ENCODE assay signal across 9 mouse cellular contexts in the genomic region with DNA sequence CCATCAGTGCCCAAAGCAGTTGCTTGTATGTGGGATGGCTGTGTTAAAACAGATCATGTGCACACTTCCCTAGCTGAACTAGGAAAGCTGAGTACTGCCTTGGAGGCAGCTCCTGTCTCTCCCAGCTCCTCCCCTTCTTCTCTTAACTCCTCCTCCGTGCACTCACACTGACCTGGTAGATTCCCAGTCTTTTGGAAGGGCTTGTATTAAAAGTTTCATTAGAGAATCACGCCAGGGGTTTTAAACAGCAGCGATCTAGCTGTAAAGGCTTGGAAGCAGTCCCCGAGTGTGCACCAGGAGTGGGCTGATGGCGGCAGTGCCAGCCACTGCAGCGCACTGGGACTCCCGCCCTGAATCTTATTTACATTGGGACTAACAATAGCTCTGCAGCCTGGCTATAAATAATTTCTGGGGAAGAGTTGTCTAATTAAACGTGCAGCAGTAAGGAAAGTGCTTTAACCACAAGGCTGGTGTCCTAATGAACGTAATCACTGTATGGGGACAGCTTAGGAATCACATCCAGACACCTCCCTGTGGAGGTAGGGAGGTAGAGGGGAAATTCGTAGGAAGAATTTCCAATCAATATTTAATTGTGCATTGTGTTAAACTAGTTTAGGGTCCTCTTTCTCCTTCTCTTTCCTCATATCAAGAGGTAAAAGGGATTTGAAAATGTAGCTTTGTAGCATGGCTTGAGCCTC.
DNase-seq lines count a peak whose midpoint lies in the region; ATAC-seq and TF ChIP-seq lines count a peak whose summit lies in the region.
"Had no signal": no experiment of that assay in that cellular context is flagged by ENCODE, and none has a peak within 500 bp of the region (broad histone marks: within the 10 kb centered on the region; RNA-seq: fewer than 3 reads in every experiment).

No protein-coding gene starts in this region.

- no peaks in the 10 kb centered on the region for H3K27me3 ChIP-seq in kidney, postnatal 0 days (ENCODE audit: insufficient read depth, low read length)
- no peaks in the 10 kb centered on the region for H3K27me3 ChIP-seq in forebrain, embryonic 12.5 days
- H3K27me3 ChIP-seq in hindbrain, postnatal 0 days (ENCODE audit: insufficient read depth, low read length) = no peaks in the 10 kb centered on the region
- H3K27me3 ChIP-seq in midbrain, embryonic 16.5 days (ENCODE audit: control insufficient read depth, insufficient read depth, low read depth, low read length) = no peaks in the 10 kb centered on the region
- H3K27me3 ChIP-seq: embryonic facial prominence, embryonic 12.5 days had no signal

- H3K9me3 ChIP-seq in kidney, postnatal 0 days (replicated peaks; ENCODE audit: low read length) = no peaks in the 10 kb centered on the region
- H3K9me3 ChIP-seq in forebrain, embryonic 12.5 days = no peaks in the 10 kb centered on the region
- H3K9me3 ChIP-seq in hindbrain, postnatal 0 days (ENCODE audit: low read length) = no peaks in the 10 kb centered on the region
- H3K9me3 ChIP-seq in midbrain, embryonic 16.5 days (replicated peaks; ENCODE audit: control insufficient read depth, low read length, poor library complexity, severe bottlenecking) = no peaks in the 10 kb centered on the region
- H3K9me3 ChIP-seq: embryonic facial prominence, embryonic 12.5 days had no signal

- intact Hi-C loops in gastrocnemius, postnatal 14 days (cut with DNase I; ENCODE audit: low total_unique reads) = no loop called here

- H3K27ac ChIP-seq in kidney, postnatal 0 days = no peak overlapping the region
- 0 out of 2 replicates have a peak overlapping the region, but pooled peaks have one; percentile 31 for H3K27ac ChIP-seq in forebrain, embryonic 12.5 days
- H3K27ac ChIP-seq in hindbrain, postnatal 0 days = no peak overlapping the region; the same call in 1 of the 2 replicates
- H3K27ac ChIP-seq in midbrain, embryonic 16.5 days (ENCODE audit: low read length) = peak overlapping the region; percentile 53; the same call in 1 of the 2 replicates
- H3K27ac ChIP-seq: embryonic facial prominence, embryonic 12.5 days had no signal

- peak overlapping the region; percentile 31 for H3K4me2 ChIP-seq in kidney, postnatal 0 days (ENCODE audit: low read length)
- H3K4me2 ChIP-seq in forebrain, embryonic 12.5 days = peak overlapping the region; percentile 42
- peak overlapping the region; percentile 42; the same call in 1 of the 2 replicates for H3K4me2 ChIP-seq in hindbrain, postnatal 0 days (ENCODE audit: low read depth, low read length)
- peak overlapping the region; percentile 36 for H3K4me2 ChIP-seq in midbrain, embryonic 16.5 days (ENCODE audit: low read length)
- H3K4me2 ChIP-seq: embryonic facial prominence, embryonic 12.5 days had no signal

- no peaks in the 10 kb centered on the region for H3K36me3 ChIP-seq in kidney, postnatal 0 days (ENCODE audit: insufficient read depth, low read length)
- no peaks in the 10 kb centered on the region for H3K36me3 ChIP-seq in forebrain, embryonic 12.5 days (replicated peaks)
- H3K36me3 ChIP-seq in hindbrain, postnatal 0 days (ENCODE audit: insufficient read depth, low read length) = no peaks in the 10 kb centered on the region
- no peaks in the 10 kb centered on the region for H3K36me3 ChIP-seq in midbrain, embryonic 16.5 days (ENCODE audit: control insufficient read depth, insufficient read depth, low read length)
- H3K36me3 ChIP-seq: embryonic facial prominence, embryonic 12.5 days had no signal

- 0 out of 2 replicates have a peak, but pooled peaks have one; percentile 33 for ATAC-seq in kidney, postnatal 0 days (replicated peaks; ENCODE audit: low FRiP score, low read depth)
- peak; percentile 74; the same call in 1 of the 2 replicates for ATAC-seq in forebrain, embryonic 12.5 days (ENCODE audit: low FRiP score)
- ATAC-seq in hindbrain, postnatal 0 days = peak; percentile 49; the same call in 1 of the 2 replicates
- peak; percentile 71; the same call in 1 of the 2 replicates for ATAC-seq in midbrain, embryonic 16.5 days
- ATAC-seq in erythroid progenitor cell, adult 5-6 weeks (replicated peaks; ENCODE audit: low FRiP score, poor library complexity, severe bottlenecking) = no peak

- no peak overlapping the region for H3K4me3 ChIP-seq in kidney, postnatal 0 days (replicated peaks; ENCODE audit: low read depth, low read length)
- H3K4me3 ChIP-seq in forebrain, embryonic 12.5 days (replicated peaks) = 0 out of 2 replicates have a peak overlapping the region, but pooled peaks have one; percentile 8
- H3K4me3 ChIP-seq in hindbrain, postnatal 0 days (ENCODE audit: low read length) = no peak overlapping the region
- no peak overlapping the region for H3K4me3 ChIP-seq in midbrain, embryonic 16.5 days (ENCODE audit: low read depth, low read length)
- H3K4me3 ChIP-seq: embryonic facial prominence, embryonic 12.5 days had no signal

- DNase-seq in kidney, postnatal 0 days (ENCODE audit: low spot score) = peak; percentile 41
- DNase-seq in kidney, adult 18-20 months = no peak
- peak; percentile 63 for DNase-seq in hindbrain, postnatal 0 days (ENCODE audit: low spot score)
- DNase-seq in adrenal gland, postnatal 14 days = no peak
- no peak for DNase-seq in gastrocnemius, postnatal 14 days

- no peaks in the 10 kb centered on the region for H3K4me1 ChIP-seq in kidney, postnatal 0 days (replicated peaks; ENCODE audit: insufficient read depth, low read length)
- peaks cover 11% of the 10 kb centered on the region for H3K4me1 ChIP-seq in forebrain, embryonic 12.5 days
- H3K4me1 ChIP-seq in hindbrain, postnatal 0 days (ENCODE audit: insufficient read depth, low read length) = 0 out of 2 replicates have a peak, but pooled peaks cover 5% of the 10 kb centered on the region
- H3K4me1 ChIP-seq in midbrain, embryonic 16.5 days (ENCODE audit: control insufficient read depth, insufficient read depth, low read length) = peaks cover 9% of the 10 kb centered on the region
- H3K4me1 ChIP-seq: embryonic facial prominence, embryonic 12.5 days had no signal

- WGBS in kidney, postnatal 0 days = 28% methylated on average over 10 of the region's 10 CpGs
- 17% methylated on average over 10 of the region's 10 CpGs for WGBS in forebrain, embryonic 12.5 days
- WGBS in hindbrain, postnatal 0 days = 14% methylated on average over 10 of the region's 10 CpGs
- WGBS in midbrain, embryonic 16.5 days = 14% methylated on average over 10 of the region's 10 CpGs

- no peak for TF ChIP-seq CTCF in kidney, postnatal 0 days (IDR thresholded peaks at IDR 0.05; ENCODE audit: low read depth)
- TF ChIP-seq CTCF in hindbrain, postnatal 0 days (IDR thresholded peaks at IDR 0.05; ENCODE audit: low read depth) = 0 out of 2 replicates have a peak, but pooled peaks have one; percentile 10

- H3K9ac ChIP-seq in kidney, postnatal 0 days (ENCODE audit: low read depth, low read length) = no peak overlapping the region
- H3K9ac ChIP-seq in forebrain, embryonic 12.5 days = no peak overlapping the region
- H3K9ac ChIP-seq in hindbrain, postnatal 0 days (replicated peaks; ENCODE audit: low read length) = no peak overlapping the region
- no peak overlapping the region for H3K9ac ChIP-seq in midbrain, embryonic 16.5 days (ENCODE audit: low read depth, low read length)
- H3K9ac ChIP-seq: embryonic facial prominence, embryonic 12.5 days had no signal

Comparison
In these comparisons a context has a peak if more than half of its experiments do, and no peak if none do; other contexts are left out.
1. DNase-seq: peak in kidney, postnatal 0 days (single experiment) and hindbrain, postnatal 0 days (single experiment); none in kidney, adult 18-20 months (single experiment), adrenal gland, postnatal 14 days (single experiment) and gastrocnemius, postnatal 14 days (single experiment).
2. H3K27ac ChIP-seq: peak in forebrain, embryonic 12.5 days (single experiment) and midbrain, embryonic 16.5 days (single experiment); none in kidney, postnatal 0 days (single experiment) and hindbrain, postnatal 0 days (single experiment).
3. Peak in every context shown above with its lines, with median percentiles within 50 percentile points of each other: H3K4me2 ChIP-seq.